Mouse (Mus musculus): ENCODE results near the gene Cdkl1.
A peak's percentile ranks its signal among the peaks of the same experiment; 100 is the strongest.

Gene Cdkl1

GRCm38 (mm10) chr12:69751864-69752341 is 39.2 kb downstream of the Cdkl1 start:
- peak; percentile 39 for DNase-seq (ENCODE audit: low read depth, low spot score)

- no peak for DNase-seq (ENCODE audit: low read depth, low spot score)
Measured at GRCm38 (mm10) chr12:69744138-69744537, 46.9 kb downstream of the Cdkl1 start.

GRCm38 (mm10) chr12:69741965-69742364 is 49.1 kb downstream of the Cdkl1 start:
- DNase-seq (ENCODE audit: low read depth, low spot score) = no peak

GRCm38 (mm10) chr12:69733923-69734322 is 57.1 kb downstream of the Cdkl1 start:
- no peak for DNase-seq (ENCODE audit: low read depth, low spot score)

- peak; percentile 53 for DNase-seq (ENCODE audit: low read depth, low spot score)
Measured at GRCm38 (mm10) chr12:69733518-69733917, 57.5 kb downstream of the Cdkl1 start.

- peak; percentile 28 for DNase-seq (ENCODE audit: low read depth, low spot score)
Measured at GRCm38 (mm10) chr12:69732221-69732620, 58.8 kb downstream of the Cdkl1 start.

- peak; percentile 6 for DNase-seq (ENCODE audit: low read depth, low spot score)
Measured at GRCm38 (mm10) chr12:69730306-69730705, 60.8 kb downstream of the Cdkl1 start.

GRCm38 (mm10) chr12:69729246-69729645 is 61.8 kb downstream of the Cdkl1 start:
- peak; percentile 50 for DNase-seq (ENCODE audit: low read depth, low spot score)

- DNase-seq (ENCODE audit: low read depth, low spot score) = peak; percentile 95
Measured at GRCm38 (mm10) chr12:69724711-69725460, 66.2 kb downstream of the Cdkl1 start, which contains the start of the genes L2hgdh and Atp5s. L2hgdh (minus strand) TSS chr12:69724873. Atp5s (plus strand) TSS chr12:69724950.

GRCm38 (mm10) chr12:69724018-69724710 is 66.9 kb downstream of the Cdkl1 start:
- peak; percentile 27 for DNase-seq (ENCODE audit: low read depth, low spot score)

GRCm38 (mm10) chr12:69723376-69723775 is 67.7 kb downstream of the Cdkl1 start:
- DNase-seq (ENCODE audit: low read depth, low spot score) = peak; percentile 34

- DNase-seq (ENCODE audit: low read depth, low spot score) = no peak
Measured at GRCm38 (mm10) chr12:69722857-69723256, 68.2 kb downstream of the Cdkl1 start.

GRCm38 (mm10) chr12:69713628-69714027 is 77.4 kb downstream of the Cdkl1 start:
- no peak for DNase-seq (ENCODE audit: low read depth, low spot score)

GRCm38 (mm10) chr12:69704799-69705458 is 86.1 kb downstream of the Cdkl1 start:
- no peak for DNase-seq (ENCODE audit: low read depth, low spot score)

GRCm38 (mm10) chr12:69698352-69698751 is 92.7 kb downstream of the Cdkl1 start:
- no peak for DNase-seq (ENCODE audit: low read depth, low spot score)

Measured in ES-CJ7 (cell line).